Mouse (Mus musculus): ENCODE results near the gene Psat1. TPM values are rescaled to one million over a fixed set of nuclear protein-coding genes. Genes with fewer than 3 reads are reported as not detected.

Gene Psat1
- polyA plus RNA-seq, 1 experiment: 8.7 TPM

DNA sequence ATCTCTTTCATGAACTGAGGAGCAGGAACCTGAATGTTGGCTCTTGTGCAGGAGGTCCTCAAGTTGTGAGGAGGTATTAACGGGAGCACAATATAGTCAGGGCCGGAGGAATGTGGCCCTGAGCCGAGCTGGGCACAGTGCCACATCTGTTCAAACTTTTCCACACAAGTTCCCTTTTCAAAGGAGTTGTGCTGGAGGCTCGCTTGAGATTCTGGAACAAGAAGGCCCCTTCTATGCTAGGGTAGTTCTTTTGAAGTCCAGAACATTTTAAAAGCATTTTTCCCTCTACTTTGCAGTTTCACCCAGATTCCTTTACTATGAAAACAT is 21.5 kb downstream of the Psat1 start:
- 8% methylated on average over 4 of the region's 4 CpGs for WGBS
- TF ChIP-seq CTCF (IDR thresholded peaks at IDR 0.05; ENCODE audit: insufficient read depth, low read length): no peak
- TF ChIP-seq POLR2A (IDR thresholded peaks at IDR 0.05; ENCODE audit: borderline replicate concordance, extremely low read depth, low read depth, low read length): no peak
- H3K4me1 ChIP-seq (ENCODE audit: control insufficient read depth, insufficient read depth, low read length): peaks cover 9% of the 10 kb centered on the region; the same call in 1 of the 2 replicates
- peak; percentile 77 for DNase-seq
- peak overlapping the region; percentile 63 for H3K4me3 ChIP-seq (replicated peaks; ENCODE audit: extremely low read depth, low read depth, low read length)

DNA sequence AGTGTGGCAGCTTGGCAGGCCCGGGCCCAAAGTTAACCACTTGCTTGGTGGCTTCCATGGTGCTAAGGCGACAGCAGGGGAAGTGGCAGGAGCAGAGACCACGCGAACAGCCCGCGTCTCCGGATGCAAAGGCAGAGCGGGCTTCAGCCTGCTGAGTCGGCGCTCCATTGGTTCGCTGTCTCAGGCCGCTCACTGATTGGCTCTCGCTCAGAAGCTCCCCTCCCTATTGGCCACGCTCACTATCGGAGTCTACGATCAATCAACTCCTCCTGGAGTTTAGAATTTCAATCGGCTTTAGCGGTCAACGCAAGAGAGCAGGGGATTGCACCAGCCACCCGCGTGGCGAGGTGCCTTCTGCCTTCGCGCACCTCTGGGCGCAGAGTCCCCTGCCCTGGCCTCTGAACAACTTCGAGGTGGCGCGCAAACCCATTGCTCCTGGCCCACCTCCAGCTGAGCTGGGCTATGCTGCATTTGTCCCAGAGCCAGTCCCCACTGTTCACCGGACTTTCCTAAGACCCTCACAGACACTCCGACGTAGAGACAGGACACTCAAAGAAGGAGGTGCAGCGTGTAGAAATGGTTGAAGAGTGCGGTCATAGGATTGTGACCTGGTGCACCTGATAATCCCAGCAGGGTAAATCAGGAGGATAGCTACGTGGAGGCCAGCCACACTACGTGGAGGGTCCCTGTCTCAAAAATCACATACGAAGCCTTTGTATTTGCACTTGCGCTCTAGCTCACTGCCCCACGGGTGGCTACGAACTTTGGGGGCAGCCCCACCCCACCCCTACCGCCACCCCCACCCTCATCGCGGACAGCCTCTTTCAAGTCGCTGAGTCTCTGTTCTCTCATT is 22.0 kb downstream of the Psat1 start:
- TF ChIP-seq CTCF (IDR thresholded peaks at IDR 0.05; ENCODE audit: insufficient read depth, low read length): no peak
- no peak for TF ChIP-seq POLR2A (IDR thresholded peaks at IDR 0.05; ENCODE audit: borderline replicate concordance, extremely low read depth, low read depth, low read length)
- H3K4me1 ChIP-seq (ENCODE audit: control insufficient read depth, insufficient read depth, low read length): peaks cover 9% of the 10 kb centered on the region; the same call in 1 of the 2 replicates
- H3K4me3 ChIP-seq (replicated peaks; ENCODE audit: extremely low read depth, low read depth, low read length): peak overlapping the region; percentile 63
- 2% methylated on average over 43 of the region's 43 CpGs for WGBS
- DNase-seq: peak; percentile 77

DNA sequence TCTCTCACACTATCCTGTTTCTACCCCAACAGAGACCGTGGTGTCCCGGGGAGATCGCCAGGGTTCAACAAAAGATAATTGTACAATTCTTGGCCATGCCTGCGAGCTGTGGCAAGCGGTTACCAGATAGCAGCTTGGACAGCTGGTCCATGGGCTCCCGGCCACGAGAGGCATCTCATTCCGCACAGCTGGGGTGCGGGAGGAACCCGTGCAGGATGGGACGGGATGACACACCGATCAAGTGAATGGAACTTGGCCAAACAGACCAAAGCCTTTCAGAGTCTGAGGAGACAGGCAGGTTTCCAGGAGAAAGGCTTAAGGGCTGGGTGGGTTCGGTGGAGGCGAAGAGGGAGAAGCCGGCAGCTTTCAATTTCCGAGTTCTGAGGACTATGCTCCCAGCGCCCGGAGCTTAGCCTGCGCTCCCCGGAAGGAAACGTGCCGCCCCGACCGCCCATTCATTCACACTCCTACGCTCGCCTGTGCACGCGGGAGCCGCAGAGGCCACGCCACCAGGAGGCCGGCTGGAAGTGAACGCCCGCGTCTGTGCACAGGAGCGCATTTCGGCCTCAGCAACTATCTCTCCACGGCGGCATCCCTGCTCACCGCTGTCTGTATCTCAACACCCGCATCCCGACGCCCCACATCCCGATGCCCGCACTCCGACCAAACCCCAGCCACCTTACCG is 22.8 kb downstream of the Psat1 start:
- under 1% methylated on average over 46 of the region's 46 CpGs for WGBS
- DNase-seq: peak; percentile 46
- TF ChIP-seq POLR2A (IDR thresholded peaks at IDR 0.05; ENCODE audit: borderline replicate concordance, extremely low read depth, low read depth, low read length): no peak
- no peak for TF ChIP-seq CTCF (IDR thresholded peaks at IDR 0.05; ENCODE audit: insufficient read depth, low read length)
- H3K4me1 ChIP-seq (ENCODE audit: control insufficient read depth, insufficient read depth, low read length): peaks cover 9% of the 10 kb centered on the region; the same call in 1 of the 2 replicates
- H3K4me3 ChIP-seq (replicated peaks; ENCODE audit: extremely low read depth, low read depth, low read length): peak overlapping the region; percentile 58

- Histone ChIP-seq H3K4me3 (replicated peaks; ENCODE audit: extremely low read depth, low read depth, low read length) (no peak overlapping the region), H3K4me1 (ENCODE audit: control insufficient read depth, insufficient read depth, low read length) (peaks cover 9% of the 10 kb centered on the region; the same call in 1 of the 2 replicates)
- no peak for TF ChIP-seq POLR2A (IDR thresholded peaks at IDR 0.05; ENCODE audit: borderline replicate concordance, extremely low read depth, low read depth, low read length)
- peak; percentile 38 for DNase-seq
- 27% methylated on average over 9 of the region's 9 CpGs for WGBS
Observed at GRCm38 (mm10) chr19:15923426-15923825, 23.7 kb downstream of the Psat1 start.

- Histone ChIP-seq H3K4me1 (ENCODE audit: control insufficient read depth, insufficient read depth, low read length) (peaks cover 7% of the 10 kb centered on the region; the same call in 1 of the 2 replicates), H3K4me3 (replicated peaks; ENCODE audit: extremely low read depth, low read depth, low read length) (no peak overlapping the region)
- 88% methylated on average over 7 of the region's 7 CpGs for WGBS
- DNase-seq: no peak
- TF ChIP-seq POLR2A (IDR thresholded peaks at IDR 0.05; ENCODE audit: borderline replicate concordance, extremely low read depth, low read depth, low read length) (no peak), CTCF (IDR thresholded peaks at IDR 0.05; ENCODE audit: insufficient read depth, low read length) (no peak)
Observed at GRCm38 (mm10) chr19:15919336-15919735, 27.8 kb downstream of the Psat1 start.

- DNase-seq: no peak
- Histone ChIP-seq H3K4me1 (ENCODE audit: control insufficient read depth, insufficient read depth, low read length) (no peaks in the 10 kb centered on the region), H3K4me3 (replicated peaks; ENCODE audit: extremely low read depth, low read depth, low read length) (no peak overlapping the region)
- 90% methylated on average over 7 of the region's 7 CpGs for WGBS
- TF ChIP-seq CTCF (IDR thresholded peaks at IDR 0.05; ENCODE audit: insufficient read depth, low read length): no peak
- no peak for TF ChIP-seq POLR2A (IDR thresholded peaks at IDR 0.05; ENCODE audit: borderline replicate concordance, extremely low read depth, low read depth, low read length)
Observed at GRCm38 (mm10) chr19:15918111-15918510, 29.0 kb downstream of the Psat1 start.

GRCm38 (mm10) chr19:15913249-15913997 is 33.7 kb downstream of the Psat1 start:
- no peak overlapping the region for H3K4me3 ChIP-seq (replicated peaks; ENCODE audit: extremely low read depth, low read depth, low read length)
- 89% methylated on average over 9 of the region's 9 CpGs for WGBS
- TF ChIP-seq POLR2A (IDR thresholded peaks at IDR 0.05; ENCODE audit: borderline replicate concordance, extremely low read depth, low read depth, low read length): no peak
- no peak for TF ChIP-seq CTCF (IDR thresholded peaks at IDR 0.05; ENCODE audit: insufficient read depth, low read length)
- no peaks in the 10 kb centered on the region for H3K4me1 ChIP-seq (ENCODE audit: control insufficient read depth, insufficient read depth, low read length)
- no peak for DNase-seq

DNA sequence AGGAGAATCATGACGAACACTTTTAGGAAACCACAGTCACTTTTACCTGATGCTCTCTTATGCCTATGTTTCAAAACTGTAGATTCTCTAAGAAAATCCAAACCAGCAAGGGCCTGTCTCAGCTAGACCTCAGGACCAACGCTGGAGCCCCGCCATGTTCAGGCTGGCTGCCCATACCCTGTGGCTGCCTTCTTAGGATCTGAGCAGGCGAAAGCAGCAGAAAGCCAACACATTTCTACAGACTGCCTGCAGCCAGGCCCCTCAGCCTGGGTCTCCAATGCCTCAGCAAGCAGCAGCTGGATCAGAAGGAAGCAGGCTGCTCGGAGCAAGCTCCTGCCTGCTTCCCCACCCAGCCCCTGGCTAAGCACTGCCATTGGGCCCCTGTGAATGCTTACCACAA is 35.7 kb downstream of the Psat1 start:
- DNase-seq: no peak
- WGBS: 93% methylated on average over 5 of the region's 5 CpGs

GRCm38 (mm10) chr19:15910987-15911386 is 36.1 kb downstream of the Psat1 start:
- DNase-seq: no peak

More for the DNA sequence above, 35.7 kb downstream of the Psat1 start:
- H3K4me1 ChIP-seq (ENCODE audit: control insufficient read depth, insufficient read depth, low read length): no peaks in the 10 kb centered on the region
- TF ChIP-seq POLR2A (IDR thresholded peaks at IDR 0.05; ENCODE audit: borderline replicate concordance, extremely low read depth, low read depth, low read length): no peak
- no peak for TF ChIP-seq CTCF (IDR thresholded peaks at IDR 0.05; ENCODE audit: insufficient read depth, low read length)
- no peak overlapping the region for H3K4me3 ChIP-seq (replicated peaks; ENCODE audit: extremely low read depth, low read depth, low read length)

More at GRCm38 (mm10) chr19:15910987-15911386, 36.1 kb downstream of the Psat1 start:
- H3K4me3 ChIP-seq (replicated peaks; ENCODE audit: extremely low read depth, low read depth, low read length): no peak overlapping the region
- 78% methylated on average over 3 of the region's 3 CpGs for WGBS
- no peak for TF ChIP-seq CTCF (IDR thresholded peaks at IDR 0.05; ENCODE audit: insufficient read depth, low read length)
- TF ChIP-seq POLR2A (IDR thresholded peaks at IDR 0.05; ENCODE audit: borderline replicate concordance, extremely low read depth, low read depth, low read length): no peak
- no peaks in the 10 kb centered on the region for H3K4me1 ChIP-seq (ENCODE audit: control insufficient read depth, insufficient read depth, low read length)
